Mouse (Mus musculus) monocyte, adult 59 days (primary cell): ENCODE results near the gene Parvg. TPM values are rescaled to one million over a fixed set of nuclear protein-coding genes. Genes with fewer than 3 reads are reported as not detected.

Source experiments
- total RNA-seq, 2 experiments: library from RNA; stranded (reverse); gene quantifications; one replicate each; pipeline ENCODE4 v1.2.4; 2023

The Parvg gene
- 100 to 1,000 TPM; 125 to 130 TPM for total RNA-seq

GRCm38 (mm10) chr15:84323966-84324869 lies at the start of gene Parvg:
Parvg (plus strand) TSS chr15:84324026.

Other genes starting within 250 kb of the Parvg start
- not detected for gene Sult4a1, start 218.3 kb upstream of the Parvg start, total RNA-seq
- under 1 TPM; 0.24 to 0.29 TPM for gene Pnpla5, start 200.9 kb upstream of the Parvg start, total RNA-seq
- gene Pnpla3, start 156.2 kb upstream of the Parvg start, total RNA-seq, result under 1 TPM; 0.58 to 0.63 TPM
- 10 to 100 TPM; 54.3 to 57.5 TPM for gene Samm50, start 131.8 kb upstream of the Parvg start, total RNA-seq
- gene Parvb, start 92.0 kb upstream of the Parvg start, total RNA-seq, result 10 to 100 TPM; 32.5 to 36.3 TPM
- gene Shisal1, start 123.1 kb downstream of the Parvg start, total RNA-seq, result under 1 TPM in 1 of 2 experiments, not detected in 1; 0.10 TPM
- 1 to 10 TPM; 4.7 to 5.4 TPM for gene Rtl6, start 233.8 kb downstream of the Parvg start, total RNA-seq